Mouse (Mus musculus): ENCODE measurements around the gene Endov.

- TF ChIP-seq POLR2A (IDR thresholded peaks at IDR 0.05; ENCODE audit: low read depth, low read length): no peak
- no peak for TF ChIP-seq CTCF (IDR thresholded peaks at IDR 0.05; ENCODE audit: extremely low read depth, insufficient read depth, insufficient read length, insufficient replicate concordance)
Observed at GRCm38 (mm10) chr11:119523392-119523791, 32.2 kb downstream of the Endov start.
